Mouse (Mus musculus) liver, embryonic 14.5 days (tissue): ENCODE data around the gene Hmcn2.

ENCODE experiments used
- CTCF ChIP-seq: IDR thresholded peaks from 2 replicates; pipeline ENCODE4 v1.5.1; 2016; ENCODE audit warnings: antibody characterized with exemption, low read depth, control low read depth
- EP300 ChIP-seq: IDR thresholded peaks from 2 replicates; pipeline ENCODE4 v1.6.1; 2016; ENCODE audit warnings: antibody characterized with exemption, low read depth

DNA sequence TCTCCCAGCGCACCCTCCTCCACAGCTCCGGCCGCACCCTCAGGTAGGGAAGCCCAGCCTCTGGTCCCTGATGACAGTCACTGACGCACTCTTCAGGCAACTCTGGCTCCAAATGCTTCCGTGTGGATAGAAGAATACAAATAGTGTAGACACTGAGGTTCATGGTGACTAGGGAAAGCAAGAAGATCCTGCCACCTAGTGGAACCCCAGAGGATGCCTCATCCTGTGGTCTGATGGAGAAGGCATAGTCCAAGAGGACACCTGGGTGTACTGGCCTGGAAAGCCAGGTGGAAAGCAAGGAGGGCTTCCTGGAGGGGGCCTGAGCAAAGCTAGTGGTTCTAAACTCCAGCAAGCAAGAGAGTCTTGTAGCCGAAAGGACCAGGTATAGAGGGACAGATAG lies 106.7 kb downstream of the Hmcn2 start:
- TF ChIP-seq CTCF (peak; percentile 50), EP300 (no peak)
